Mouse (Mus musculus) MEL (cell line): ENCODE data around the gene Rin1. TPM values are rescaled to one million over a fixed set of nuclear protein-coding genes. Genes with fewer than 3 reads are reported as not detected.

Experiments
- DNase-seq: peaks from one replicate; pipeline ENCODE4 v3.0.0; 2011; ENCODE audit warnings: low read depth, low spot score
- H3K27ac ChIP-seq: 2 replicates; pipeline ENCODE4 v1.5.1; 2012; ENCODE audit warnings: low read depth, mild to moderate bottlenecking, control low read depth, low read length, moderate library complexity; ENCODE audit not compliant: control insufficient read depth
- H3K27me3 ChIP-seq, 2 experiments: fragments of 150-350 bp in 1 of 2; sonication (generic) in 1 of 2; 2 replicates each; pipeline ENCODE4 v1.6.1; 2012; ENCODE audit warnings: low read length in 2 of 2, mild to moderate bottlenecking in 2 of 2, improper control_type of control experiment in 1 of 2, moderate library complexity in 1 of 2; ENCODE audit not compliant: insufficient read depth in 2 of 2, control insufficient read depth in 1 of 2
- H3K36me3 ChIP-seq, 2 experiments: 2 replicates each; pipeline ENCODE4 v1.6.1; 2012 to 2014; ENCODE audit warnings: low read length in 2 of 2, improper control_type of control experiment in 1 of 2, inconsistent platforms in 1 of 2, mild to moderate bottlenecking in 1 of 2; ENCODE audit not compliant: insufficient read depth in 2 of 2, control insufficient read depth in 1 of 2
- H3K4me1 ChIP-seq, 2 experiments: fragments of 150-350 bp in 1 of 2; sonication (generic) in 1 of 2; 2 replicates each; pipeline ENCODE4 v1.6.1; 2012; ENCODE audit warnings: low read length in 2 of 2, improper control_type of control experiment in 1 of 2, mild to moderate bottlenecking in 1 of 2; ENCODE audit not compliant: insufficient read depth in 2 of 2, control insufficient read depth in 1 of 2
- H3K4me3 ChIP-seq, 2 experiments: fragments of 150-350 bp in 1 of 2; sonication (generic) in 1 of 2; 2 replicates each; pipeline ENCODE4 v1.5.1; 2012; ENCODE audit warnings: low read depth in 2 of 2, low read length in 2 of 2, mild to moderate bottlenecking in 2 of 2, moderate library complexity in 2 of 2, control low read depth in 1 of 2, improper control_type of control experiment in 1 of 2; ENCODE audit not compliant: control insufficient read depth in 1 of 2, insufficient read depth in 1 of 2
- H3K79me2 ChIP-seq: 2 replicates; pipeline ENCODE4 v1.6.1; 2012; ENCODE audit warnings: mild to moderate bottlenecking, low read length, moderate library complexity; ENCODE audit not compliant: control insufficient read depth, poor library complexity, insufficient read depth
- H3K9ac ChIP-seq: 2 replicates; pipeline ENCODE4 v1.6.1; 2012; ENCODE audit warnings: low read depth, mild to moderate bottlenecking, control low read depth, low read length, moderate library complexity; ENCODE audit not compliant: control insufficient read depth, poor library complexity, severe bottlenecking
- H3K9me3 ChIP-seq: fragments of 150-350 bp; sonication (generic); replicated peaks from 2 replicates; pipeline ENCODE4 v1.6.1; 2012; ENCODE audit warnings: mild to moderate bottlenecking, low read length, improper control_type of control experiment, moderate library complexity; ENCODE audit not compliant: insufficient read depth
- CHD2 ChIP-seq: IDR thresholded peaks from 2 replicates; pipeline ENCODE4 v1.6.1; 2011; ENCODE audit warnings: low read length, improper control_type of control experiment
- E2F4 ChIP-seq: IDR thresholded peaks from 2 replicates; pipeline ENCODE4 v1.6.1; 2011; ENCODE audit warnings: low read depth, low read length, improper control_type of control experiment, borderline replicate concordance
- EP300 ChIP-seq, 2 experiments: IDR thresholded peaks; 2 replicates each; pipeline ENCODE4 v1.6.1; 2011; ENCODE audit warnings: improper control_type of control experiment in 2 of 2, low read length in 2 of 2, low read depth in 1 of 2, mild to moderate bottlenecking in 1 of 2
- HCFC1 ChIP-seq: IDR thresholded peaks from 2 replicates; pipeline ENCODE4 v1.6.1; 2012; ENCODE audit warnings: low read depth, mild to moderate bottlenecking, inconsistent platforms, low read length, improper control_type of control experiment, moderate library complexity
- JUND ChIP-seq: IDR thresholded peaks from 2 replicates; pipeline ENCODE4 v1.6.1; 2011; ENCODE audit warnings: low read depth, mild to moderate bottlenecking, improper control_type of control experiment, low read length
- MAZ ChIP-seq: IDR thresholded peaks from 2 replicates; pipeline ENCODE4 v1.6.1; 2012; ENCODE audit warnings: low read depth, mild to moderate bottlenecking, inconsistent platforms, low read length, improper control_type of control experiment
- MEF2A ChIP-seq: IDR thresholded peaks from 2 replicates; pipeline ENCODE4 v1.6.1; 2014; ENCODE audit warnings: low read depth, mild to moderate bottlenecking, inconsistent platforms, low read length, improper control_type of control experiment; ENCODE audit not compliant: poor library complexity, insufficient replicate concordance, severe bottlenecking; ENCODE audit errors: extremely low read depth
- MXI1 ChIP-seq: IDR thresholded peaks from 2 replicates; pipeline ENCODE4 v1.6.1; 2011; ENCODE audit warnings: mild to moderate bottlenecking, low read depth, low read length, improper control_type of control experiment
- MYB ChIP-seq: IDR thresholded peaks from 2 replicates; pipeline ENCODE4 v1.6.1; 2011; ENCODE audit warnings: mild to moderate bottlenecking, low read depth, low read length, improper control_type of control experiment
- MYC ChIP-seq: IDR thresholded peaks from 2 replicates; pipeline ENCODE4 v1.6.1; 2011; ENCODE audit warnings: low read depth, mild to moderate bottlenecking, low read length, improper control_type of control experiment, moderate library complexity
- POLR2A ChIP-seq, 2 experiments: IDR thresholded peaks; 2 replicates each; pipeline ENCODE4 v1.6.1; 2011 to 2012; ENCODE audit warnings: low read length in 2 of 2, mild to moderate bottlenecking in 2 of 2, control low read depth in 1 of 2, improper control_type of control experiment in 1 of 2, low read depth in 1 of 2, moderate library complexity in 1 of 2; ENCODE audit not compliant: control insufficient read depth in 1 of 2, insufficient read depth in 1 of 2, poor library complexity in 1 of 2
- RAD21 ChIP-seq: IDR thresholded peaks from 2 replicates; pipeline ENCODE4 v1.6.1; 2011; ENCODE audit warnings: mild to moderate bottlenecking, low read depth, low read length, improper control_type of control experiment
- SIN3A ChIP-seq: IDR thresholded peaks from 2 replicates; pipeline ENCODE4 v1.6.1; 2012; ENCODE audit warnings: low read length, improper control_type of control experiment, inconsistent platforms
- SMC3 ChIP-seq: IDR thresholded peaks from 2 replicates; pipeline ENCODE4 v1.6.1; 2011; ENCODE audit warnings: low read depth, low read length, improper control_type of control experiment
- TAL1 ChIP-seq: IDR thresholded peaks from 2 replicates; pipeline ENCODE4 v1.6.1; 2012; ENCODE audit warnings: mild to moderate bottlenecking, inconsistent platforms, low read length, moderate library complexity, mixed read lengths
- TCF12 ChIP-seq: IDR thresholded peaks from 2 replicates; pipeline ENCODE4 v1.6.1; 2014; ENCODE audit warnings: low read depth, mild to moderate bottlenecking, inconsistent platforms, low read length, improper control_type of control experiment, moderate library complexity
- USF2 ChIP-seq, 2 experiments: IDR thresholded peaks; 2 replicates each; pipeline ENCODE4 v1.6.1; 2011 to 2012; ENCODE audit warnings: improper control_type of control experiment in 2 of 2, low read length in 2 of 2, borderline replicate concordance in 1 of 2, inconsistent platforms in 1 of 2, low read depth in 1 of 2, mild to moderate bottlenecking in 1 of 2; ENCODE audit not compliant: insufficient read depth in 1 of 2
- polyA plus RNA-seq, 2 experiments: library from polyadenylated mRNA; stranded (reverse) in 1 of 2; unstranded in 1 of 2; fragments of >175 nt in 1 of 2; fragments of >200 nt in 1 of 2; gene quantifications; 2 replicates each; pipeline versions ENCODE4 v1.2.1 to v1.2.4; 2012; ENCODE audit warnings: low replicate concordance in 2 of 2, low read depth in 1 of 2; ENCODE audit not compliant: insufficient read length in 2 of 2, insufficient read depth in 1 of 2, missing spikeins in 1 of 2
- total RNA-seq: library from RNA; depleted of rRNA; stranded (reverse); fragments of 300-350 nt; gene quantifications from 2 replicates; pipeline ENCODE4 v1.2.3, GENCODE M21; 2012

Rin1 gene
- total and polyA plus RNA-seq, 3 experiments, result 0.42 to 1.3 TPM; not detected in 1

DNA sequence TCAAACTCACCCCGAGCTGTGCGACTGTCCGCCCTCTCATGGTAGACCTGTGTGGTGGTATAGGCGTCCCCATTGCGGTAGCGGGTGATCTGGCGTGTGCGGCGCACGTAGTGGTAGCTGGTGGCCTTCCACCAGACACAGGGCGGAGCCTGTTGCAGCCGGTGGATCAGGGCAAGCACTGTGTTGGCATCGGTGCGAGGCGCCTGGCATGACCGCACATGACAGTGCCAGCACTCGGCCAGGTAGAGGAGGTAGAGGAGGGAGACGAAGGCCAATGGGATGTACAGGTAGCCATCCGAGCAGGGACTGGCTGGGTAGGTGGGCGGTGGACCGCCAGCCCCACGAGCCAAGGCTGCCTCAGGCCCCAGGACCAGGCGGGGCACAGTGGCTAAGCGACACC is 32.3 kb downstream of the Rin1 start:
- Histone ChIP-seq H3K79me2 (no peaks in the 10 kb centered on the region), H3K4me3 (no peak overlapping the region), H3K9ac (no peak overlapping the region), H3K36me3 (no peaks in the 10 kb centered on the region), H3K4me1 (peaks cover 0 to 5% of the 10 kb centered on the region in 2 experiments; a peak in 1 of 4 replicates), H3K27ac (no peak overlapping the region), H3K27me3 (peaks cover 5 to 20% of the 10 kb centered on the region in 2 experiments), H3K9me3 (no peaks in the 10 kb centered on the region)
- TF ChIP-seq TCF12 (no peak), CHD2 (no peak), USF2 (IDR thresholded peaks at IDR 0.05; ENCODE audit: borderline replicate concordance in 1 of 2, insufficient read depth in 1 of 2, low read depth in 1 of 2, low read length in 2 of 2) (no peak), RAD21 (no peak), TAL1 (no peak), HCFC1 (no peak), POLR2A (IDR thresholded peaks at IDR 0.05; ENCODE audit: control insufficient read depth in 1 of 2, insufficient read depth in 1 of 2, low read depth in 1 of 2, low read length in 2 of 2, poor library complexity in 1 of 2) (no peak)
- DNase-seq, result no peak

DNA sequence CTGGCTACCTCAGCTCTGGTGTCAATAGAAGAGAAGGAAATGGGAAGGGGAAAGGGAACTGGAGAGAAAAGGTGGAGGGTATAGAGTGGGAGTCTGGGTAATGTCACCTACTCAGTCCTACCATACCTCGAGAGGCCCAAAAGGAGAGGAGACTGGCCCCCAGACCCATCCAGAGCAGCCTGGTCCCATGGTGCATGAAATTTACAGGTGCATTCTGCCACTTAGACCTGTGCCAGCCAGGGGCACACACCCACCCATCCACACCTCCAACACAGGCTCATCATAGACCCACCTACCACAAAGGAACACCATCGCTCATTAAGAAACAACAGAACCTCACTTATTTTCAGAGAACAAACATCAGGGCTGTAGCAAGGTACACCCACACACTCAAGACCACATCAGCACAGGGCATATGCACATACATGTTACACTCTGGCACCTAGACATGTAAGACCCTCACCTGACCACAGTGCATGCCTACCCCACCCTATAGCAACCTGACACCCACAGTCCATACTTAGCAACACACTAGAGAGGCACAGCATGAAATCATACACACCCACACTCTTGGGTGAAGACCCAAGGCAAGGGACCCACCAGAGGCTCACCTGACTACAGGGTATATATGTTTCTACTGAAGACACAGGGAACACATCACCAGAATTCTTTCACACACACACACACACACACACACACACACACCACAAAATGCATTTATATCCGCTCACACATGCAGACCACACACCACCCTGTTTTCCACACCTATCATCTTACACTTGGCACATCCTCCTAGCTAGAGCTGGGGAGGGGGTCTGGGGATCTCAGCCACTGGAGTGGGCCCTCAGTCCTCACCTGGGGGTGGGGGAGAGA is 33.9 kb downstream of the Rin1 start:
- H3K79me2 ChIP-seq, result peaks cover 3% of the 10 kb centered on the region; the same call in 1 of the 2 replicates
- H3K27ac ChIP-seq, result no peak overlapping the region
- H3K9ac ChIP-seq, result no peak overlapping the region
- no peak for TF ChIP-seq MEF2A
- no peak for TF ChIP-seq MAZ
- TF ChIP-seq SMC3, result no peak
- no peak for TF ChIP-seq EP300 (IDR thresholded peaks at IDR 0.05; ENCODE audit: low read depth in 1 of 2, low read length in 2 of 2)
- TF ChIP-seq MXI1, result no peak
- TF ChIP-seq TAL1, result no peak
- no peak for TF ChIP-seq JUND
- no peak for TF ChIP-seq E2F4
- no peak for TF ChIP-seq SIN3A
- no peak for TF ChIP-seq MYB
- TF ChIP-seq MYC, result no peak
- no peak for TF ChIP-seq TCF12
- TF ChIP-seq, all 39 proteins: peak for 0
- DNase-seq, result no peak
- H3K4me1 ChIP-seq, result peaks cover 0 to 10% of the 10 kb centered on the region in 2 experiments; a peak in 1 of 4 replicates
- no peak overlapping the region for H3K4me3 ChIP-seq
- H3K36me3 ChIP-seq, result no peaks in the 10 kb centered on the region; a peak in 1 of 4 replicates
- H3K9me3 ChIP-seq, result no peaks in the 10 kb centered on the region
- H3K27me3 ChIP-seq, result peaks cover 5 to 20% of the 10 kb centered on the region in 2 experiments
